Mouse (Mus musculus): ENCODE measurements around the gene B3galt2. TPM values are rescaled to one million over a fixed set of nuclear protein-coding genes. Genes with fewer than 3 reads are reported as not detected.

Gene B3galt2
- total RNA-seq, 2 experiments from 2014 or later = 0.04 TPM; not detected in 1

GRCm38 (mm10) chr1:143702741-143703262, 62.3 kb downstream of the B3galt2 start, which contains the start of gene Cdc73:
Gene Cdc73 (minus strand): TSS chr1:143702893.
- ATAC-seq (ENCODE audit: poor library complexity, severe bottlenecking) = peak; percentile 93

Other genes with a start within 250 kb of the B3galt2 start
- 47.0 and 47.1 TPM in 2 replicates for gene Cdc73, start 62.2 kb downstream of the B3galt2 start, total RNA-seq (2015)
- 11.2 and 15.5 TPM in 2 replicates for gene Cdc73, start 62.2 kb downstream of the B3galt2 start, total RNA-seq (2017)
- 81.5 and 98.7 TPM in 2 replicates for gene Glrx2, start 75.7 kb downstream of the B3galt2 start, total RNA-seq (2015)
- 21.5 and 22.3 TPM in 2 replicates for gene Glrx2, start 75.7 kb downstream of the B3galt2 start, total RNA-seq (2017)
- gene Trove2, start 136.4 kb downstream of the B3galt2 start, total RNA-seq (2015) = 1.0 and 1.6 TPM in 2 replicates
- 1.8 and 2.4 TPM in 2 replicates for gene Trove2, start 136.4 kb downstream of the B3galt2 start, total RNA-seq (2017)
- gene Uchl5, start 136.6 kb downstream of the B3galt2 start, total RNA-seq (2015) = 80.2 and 96.0 TPM in 2 replicates
- 79.4 and 89.2 TPM in 2 replicates for gene Uchl5, start 136.6 kb downstream of the B3galt2 start, total RNA-seq (2017)

All from megakaryocyte, adult 5-6 weeks (primary cell).